Mouse (Mus musculus) lung, postnatal 25 days (tissue): Measurements from ENCODE around the gene Fn1.

ENCODE experiments used
- DNase-seq: peaks from one replicate; pipeline ENCODE4 v3.0.0; 2022; ENCODE audit warnings: low spot score

Fn1 gene

GRCm38 (mm10) chr1:71650741-71651140, 2.3 kb downstream of the Fn1 start:
- DNase-seq, result no peak

- no peak for DNase-seq
Measured at GRCm38 (mm10) chr1:71648166-71648565, 4.8 kb downstream of the Fn1 start.

GRCm38 (mm10) chr1:71646774-71647173, 6.2 kb downstream of the Fn1 start:
- DNase-seq, result no peak

DNA sequence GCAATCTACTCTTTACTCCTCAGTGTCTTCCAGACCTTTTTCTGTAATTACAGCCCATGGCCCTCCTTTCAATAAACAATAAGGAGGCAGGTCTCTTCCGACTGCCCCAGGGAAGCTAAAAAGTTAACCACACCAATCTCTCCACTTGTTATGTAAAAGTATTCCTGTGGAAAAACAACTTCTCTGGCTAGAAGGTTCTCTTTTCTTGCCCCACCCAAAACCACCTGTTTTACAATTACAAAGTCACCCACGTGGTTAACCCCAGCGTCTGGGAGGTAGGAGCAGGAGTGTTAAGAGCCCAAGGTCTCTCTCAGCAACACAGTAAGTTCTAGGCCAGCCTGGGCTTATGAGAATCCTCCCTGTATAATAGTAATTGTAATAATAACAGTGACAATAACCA, 7.0 kb downstream of the Fn1 start:
- no peak for DNase-seq

GRCm38 (mm10) chr1:71645466-71645865, 7.5 kb downstream of the Fn1 start:
- no peak for DNase-seq

DNA sequence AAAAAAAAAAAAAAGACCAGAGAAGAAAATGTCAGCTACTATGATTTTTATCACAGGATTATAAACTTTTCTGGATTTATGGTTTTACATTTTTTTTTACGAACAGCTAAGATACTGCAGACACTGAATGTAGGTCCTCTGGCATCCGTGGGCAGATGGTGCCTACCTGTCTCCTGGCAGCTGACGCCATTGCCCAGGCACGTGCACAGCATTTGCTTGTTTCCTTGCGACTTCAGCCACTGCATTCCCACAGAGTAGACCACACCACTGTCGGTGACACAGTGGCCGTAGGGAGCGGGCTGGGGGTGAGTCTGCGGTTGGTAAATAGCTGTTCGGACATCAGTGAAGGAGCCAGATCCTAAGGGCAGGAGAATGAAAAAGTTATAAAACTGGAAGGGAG, 10.2 kb downstream of the Fn1 start:
- DNase-seq, result no peak

GRCm38 (mm10) chr1:71641206-71641605, 11.8 kb downstream of the Fn1 start:
- no peak for DNase-seq

- DNase-seq, result no peak
Measured at GRCm38 (mm10) chr1:71640157-71640556, 12.8 kb downstream of the Fn1 start.

GRCm38 (mm10) chr1:71636665-71637064, 16.3 kb downstream of the Fn1 start:
- DNase-seq, result no peak

DNA sequence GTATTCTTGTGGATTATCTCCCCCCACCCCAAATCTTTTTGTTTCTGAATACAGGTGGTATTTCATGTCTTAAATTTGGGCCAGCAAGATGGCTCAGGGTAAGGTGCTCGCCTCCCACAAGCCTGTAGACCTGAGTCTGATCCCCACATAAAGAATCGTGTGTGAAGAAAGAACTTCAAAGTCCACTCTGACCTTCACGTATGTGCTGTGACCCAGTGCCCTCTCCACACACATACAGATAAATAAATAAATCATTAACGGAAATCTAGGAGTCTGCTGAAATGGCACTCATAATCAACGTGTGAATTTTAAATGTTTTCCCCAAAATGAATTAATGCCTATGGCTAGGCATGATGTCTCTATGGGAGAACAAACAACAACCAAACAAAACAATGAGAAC, 16.9 kb downstream of the Fn1 start:
- no peak for DNase-seq

DNA sequence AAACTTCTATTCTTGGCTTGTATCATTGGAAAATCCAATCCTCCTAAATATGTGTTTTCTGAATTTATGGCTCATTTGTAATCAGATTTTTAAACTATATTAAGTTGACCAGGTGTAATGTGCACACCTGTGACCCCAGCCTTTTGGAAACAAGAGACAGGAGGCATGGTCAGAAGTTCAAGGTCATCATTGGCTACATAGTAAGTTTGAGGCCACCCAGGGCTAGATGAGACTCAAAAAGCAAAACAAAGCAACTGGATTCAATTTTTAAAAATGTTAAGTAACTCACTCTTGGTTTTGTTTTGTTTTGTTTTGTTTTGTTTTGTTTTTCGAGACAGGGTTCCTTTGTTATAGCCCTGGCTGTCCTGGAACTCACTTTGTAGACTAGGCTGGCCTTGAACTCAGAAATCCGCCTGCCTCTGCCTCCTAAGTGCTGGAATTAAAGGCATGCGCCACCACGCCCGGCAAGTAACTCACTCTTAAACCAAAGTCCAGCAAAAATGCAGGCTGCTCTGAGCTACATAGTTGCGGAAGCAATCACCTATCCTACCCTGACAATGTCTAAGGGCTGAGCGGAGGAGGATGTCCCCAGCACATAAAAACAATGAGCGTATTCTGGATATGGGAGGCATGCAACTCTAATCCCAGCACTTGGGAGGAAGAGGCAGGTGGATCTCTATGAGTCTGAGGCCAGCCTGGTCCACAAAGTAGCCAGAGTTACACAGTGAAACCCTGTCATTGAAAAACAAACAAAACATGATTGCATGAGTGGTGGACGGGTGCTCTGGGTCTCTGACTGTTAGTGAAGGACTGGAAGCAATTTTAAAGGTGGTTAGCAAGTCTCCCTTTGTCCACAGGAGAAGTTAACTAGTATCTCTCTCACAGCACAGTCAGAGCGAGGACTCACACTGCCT, 17.6 kb downstream of the Fn1 start:
- no peak for DNase-seq

DNA sequence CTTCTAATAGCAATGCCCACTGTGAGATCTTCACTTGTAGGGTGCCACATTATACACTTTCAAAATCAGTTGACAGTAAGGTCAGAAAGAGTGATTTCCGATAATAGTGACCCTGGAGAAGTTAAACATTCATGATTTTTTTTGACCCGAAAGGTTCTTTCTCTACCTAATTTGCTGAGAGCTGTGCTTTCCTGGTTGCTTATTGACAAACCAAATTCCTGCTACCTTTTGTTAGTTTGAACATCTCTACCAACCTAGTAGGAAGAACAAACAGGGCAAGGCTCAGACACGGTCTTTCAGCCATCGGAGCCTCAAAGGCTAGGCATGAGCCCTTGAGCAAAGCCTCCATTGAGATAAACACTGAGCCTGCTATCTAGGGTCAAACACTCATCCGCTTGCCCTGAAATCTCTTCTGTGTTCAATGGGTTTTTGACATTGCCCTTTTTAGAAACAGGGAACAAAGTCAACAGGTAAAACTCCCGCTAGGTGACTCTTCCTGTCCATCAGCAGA, 18.5 kb downstream of the Fn1 start:
- no peak for DNase-seq

DNA sequence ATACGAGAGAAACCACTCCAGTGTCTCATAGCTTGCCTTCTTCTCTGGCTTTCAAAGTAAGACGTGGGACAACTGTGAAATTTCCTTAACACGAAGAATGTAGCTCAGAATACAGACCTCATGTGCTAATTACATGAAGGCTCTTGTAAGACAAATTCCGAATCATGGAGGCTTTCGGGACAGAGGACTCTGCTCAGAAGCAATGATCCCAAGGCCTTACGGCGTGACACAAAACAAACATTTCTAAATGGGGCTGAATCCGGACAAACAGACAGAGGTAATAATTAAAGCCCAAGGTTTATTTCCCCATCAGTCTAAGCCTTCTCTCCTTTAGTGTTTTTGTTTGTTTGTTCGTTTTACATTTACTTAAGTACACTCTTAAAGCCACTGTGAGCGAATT, 20.6 kb downstream of the Fn1 start:
- no peak for DNase-seq

- DNase-seq, result no peak
Measured at GRCm38 (mm10) chr1:71631811-71632210, 21.2 kb downstream of the Fn1 start.

DNA sequence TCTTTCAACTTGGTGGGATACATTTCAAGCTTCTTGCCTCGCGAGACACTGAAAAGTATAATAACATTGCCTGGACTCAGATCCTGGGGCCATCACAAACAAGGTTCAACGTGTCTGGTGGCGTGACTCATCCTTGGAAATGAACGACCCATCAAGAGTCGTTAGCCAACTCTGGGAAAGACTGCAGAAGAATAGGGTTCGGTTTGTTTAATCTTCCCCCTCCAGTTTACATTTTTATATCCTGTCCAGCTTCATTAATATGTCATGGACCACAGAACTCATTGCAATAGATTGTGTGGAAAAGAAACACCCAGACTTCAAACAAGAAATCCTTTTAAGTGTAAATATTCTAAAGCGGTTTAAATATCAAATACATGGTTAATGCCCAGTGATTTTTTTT, 22.8 kb downstream of the Fn1 start:
- DNase-seq, result no peak

GRCm38 (mm10) chr1:71623625-71624024, 29.4 kb downstream of the Fn1 start:
- no peak for DNase-seq

GRCm38 (mm10) chr1:71621526-71621925, 31.5 kb downstream of the Fn1 start:
- no peak for DNase-seq

- DNase-seq, result no peak
Measured at GRCm38 (mm10) chr1:71614545-71615246, 38.3 kb downstream of the Fn1 start.

- no peak for DNase-seq
Measured at GRCm38 (mm10) chr1:71612256-71612655, 40.7 kb downstream of the Fn1 start.

DNA sequence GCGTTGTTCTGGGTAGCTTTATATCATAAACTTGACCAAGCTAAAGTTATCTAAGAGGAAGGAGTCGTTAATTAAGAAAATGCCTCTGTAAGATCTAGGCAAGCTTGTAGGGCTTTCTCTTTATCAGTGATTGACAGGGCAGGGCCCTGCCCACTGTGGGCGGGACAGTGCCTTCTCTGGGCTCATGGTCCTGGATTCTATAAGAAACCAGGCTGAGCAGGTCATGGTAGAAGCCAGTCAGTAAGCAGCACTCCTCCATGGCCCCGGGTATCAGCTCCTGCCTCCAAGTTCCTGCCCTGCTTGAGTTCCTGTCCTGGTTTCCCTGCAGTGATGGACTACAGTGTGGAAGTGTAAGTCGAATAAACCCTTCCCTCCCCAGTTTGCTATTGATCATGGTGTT, 43.1 kb downstream of the Fn1 start:
- DNase-seq, result no peak

- no peak for DNase-seq
Measured at GRCm38 (mm10) chr1:71609057-71609775, 43.8 kb downstream of the Fn1 start.

- no peak for DNase-seq
Measured at GRCm38 (mm10) chr1:71606600-71607325, 46.2 kb downstream of the Fn1 start.
